Mouse (Mus musculus) lung, embryonic 14.5 days (tissue): ENCODE measurements around the gene Gng5. TPM values are rescaled to one million over a fixed set of nuclear protein-coding genes. Genes with fewer than 3 reads are reported as not detected.

Experiments used
- ATAC-seq: fragments of 200-750 bp; cut with Nextera tagmentation; 2 replicates; pipeline ENCODE4 v1.8.0; 2017; ENCODE audit warnings: mild to moderate bottlenecking, moderate TSS enrichment, moderate library complexity; ENCODE audit not compliant: insufficient read depth
- DNase-seq: peaks from one replicate; pipeline ENCODE4 v3.0.0-alpha.2; 2015
- H3K27ac ChIP-seq: fragments of 300-500 bp; sonication (generic); 2 replicates; pipeline ENCODE4 v1.5.1; 2014; ENCODE audit warnings: low read depth, mild to moderate bottlenecking, moderate library complexity
- H3K27me3 ChIP-seq: fragments of 300-500 bp; sonication (generic); 2 replicates; pipeline ENCODE4 v1.6.1; 2014; ENCODE audit warnings: low read length, control low read depth; ENCODE audit not compliant: insufficient read depth
- H3K36me3 ChIP-seq: fragments of 300-500 bp; sonication (generic); 2 replicates; pipeline ENCODE4 v1.6.1; 2014; ENCODE audit warnings: control low read depth; ENCODE audit not compliant: insufficient read depth
- H3K4me1 ChIP-seq: fragments of 300-500 bp; sonication (generic); 2 replicates; pipeline ENCODE4 v1.6.1; 2014; ENCODE audit warnings: antibody characterized with exemption, control low read depth; ENCODE audit not compliant: insufficient read depth
- H3K4me2 ChIP-seq: fragments of 300-500 bp; sonication (generic); 2 replicates; pipeline ENCODE4 v1.6.1; 2014; ENCODE audit warnings: mild to moderate bottlenecking
- H3K4me3 ChIP-seq: fragments of 300-500 bp; sonication (generic); 2 replicates; pipeline ENCODE4 v1.5.1; 2014; ENCODE audit warnings: low read depth, low read length
- H3K9ac ChIP-seq: fragments of 300-500 bp; sonication (generic); 2 replicates; pipeline ENCODE4 v1.6.1; 2014
- H3K9me3 ChIP-seq: fragments of 300-500 bp; sonication (generic); 2 replicates; pipeline ENCODE4 v1.6.1; 2016; ENCODE audit warnings: low read depth, low read length, control low read depth
- CTCF ChIP-seq: IDR thresholded peaks from 2 replicates; pipeline ENCODE4 v1.5.1; 2016; ENCODE audit warnings: antibody characterized with exemption, low read depth
- WGBS: fragments of 180-500 bp; shearing (Covaris S2); extraction: QIAGEN DNeasy Blood & Tissue Kit; methylation state at CpG from one replicate; pipeline ENCODE4 v1.1.7; 2014; 5-methylcytosine and 5-hydroxymethylcytosine counted together
- polyA plus RNA-seq: library from polyadenylated mRNA; unstranded; fragments of >200 nt; fragmentation: Nextera tagmentation; extraction: Ambion mirVana; gene quantifications from 2 replicates; pipeline ENCODE4 v1.2.1, GENCODE M21; 2014

Gene Gng5
- polyA plus RNA-seq, 1 experiment from 2014 or later: 887 TPM

- peak overlapping the region; percentile 96 for H3K9ac ChIP-seq
- H3K27me3 ChIP-seq: no peaks in the 10 kb centered on the region
- H3K27ac ChIP-seq: no peak overlapping the region
- no peaks in the 10 kb centered on the region for H3K9me3 ChIP-seq
- peak overlapping the region; percentile 84 for H3K4me3 ChIP-seq
- H3K4me2 ChIP-seq: peak overlapping the region; percentile 85
- WGBS: 41% methylated on average over 5 of the region's 5 CpGs
- ATAC-seq (no peak), DNase-seq (no peak)
- H3K36me3 ChIP-seq: peaks cover 35% of the 10 kb centered on the region
- no peak for TF ChIP-seq CTCF
- H3K4me1 ChIP-seq: peaks cover 8% of the 10 kb centered on the region; the same call in 1 of the 2 replicates
These were observed 2.1 kb downstream of the Gng5 start for GRCm38 (mm10) chr3:146501601-146502123.

GRCm38 (mm10) chr3:146506711-146507110, 7.1 kb downstream of the Gng5 start:
- Histone ChIP-seq H3K27ac (no peak overlapping the region), H3K36me3 (peaks cover 81% of the 10 kb centered on the region), H3K4me2 (no peak overlapping the region), H3K4me3 (no peak overlapping the region), H3K9ac (no peak overlapping the region), H3K27me3 (no peaks in the 10 kb centered on the region), H3K4me1 (peaks cover 3% of the 10 kb centered on the region; the same call in 1 of the 2 replicates), H3K9me3 (no peaks in the 10 kb centered on the region)
- WGBS: 96% methylated on average over 7 of the region's 7 CpGs
- no peak for DNase-seq
- ATAC-seq: no peak
- TF ChIP-seq CTCF: no peak

GRCm38 (mm10) chr3:146520226-146520797, 20.7 kb downstream of the Gng5 start:
- Histone ChIP-seq H3K9ac (peak overlapping the region; percentile 83), H3K9me3 (no peaks in the 10 kb centered on the region), H3K36me3 (peaks cover 30% of the 10 kb centered on the region), H3K4me3 (peak overlapping the region; percentile 74), H3K4me2 (peak overlapping the region; percentile 76), H3K4me1 (no peaks in the 10 kb centered on the region), H3K27me3 (no peaks in the 10 kb centered on the region), H3K27ac (peak overlapping the region; percentile 98)
- ATAC-seq (peak; percentile 9; the same call in 1 of the 2 replicates), DNase-seq (no peak)
- 28% methylated on average over 5 of the region's 5 CpGs for WGBS
- 0 out of 2 replicates have a peak, but pooled peaks have one; percentile 6 for TF ChIP-seq CTCF

- Histone ChIP-seq H3K4me2 (peak within 1 kb of the TSS; percentile 76), H3K4me1 (no peaks in the 10 kb centered on the region)
- under 1% methylated on average over 63 of the region's 82 CpGs for WGBS
These were observed 21.4 kb downstream of the Gng5 start, which contains the start of gene Rpf1 for GRCm38 (mm10) chr3:146520798-146521651. Rpf1 (minus strand) TSS chr3:146521429.

GRCm38 (mm10) chr3:146521652-146522020, 22.0 kb downstream of the Gng5 start:
- DNase-seq: no peak
- H3K27ac ChIP-seq: peak overlapping the region; percentile 98

More at GRCm38 (mm10) chr3:146520798-146521651, 21.4 kb downstream of the Gng5 start, which contains the start of gene Rpf1:
- peak; percentile 97 for DNase-seq
- H3K4me3 ChIP-seq: peak within 1 kb of the TSS; percentile 74
- H3K9me3 ChIP-seq: no peaks in the 10 kb centered on the region
- peak within 1 kb of the TSS; percentile 98 for H3K27ac ChIP-seq
- TF ChIP-seq CTCF: no peak
- no peaks in the 10 kb centered on the region for H3K27me3 ChIP-seq
- peaks cover 25% of the 10 kb centered on the region for H3K36me3 ChIP-seq
- H3K9ac ChIP-seq: peak within 1 kb of the TSS; percentile 83
- peak; percentile 96 for ATAC-seq

GRCm38 (mm10) chr3:146528335-146528734, 28.7 kb downstream of the Gng5 start:
- TF ChIP-seq CTCF: no peak
- H3K27me3 ChIP-seq: no peaks in the 10 kb centered on the region

More at GRCm38 (mm10) chr3:146521652-146522020, 22.0 kb downstream of the Gng5 start:
- no peak for TF ChIP-seq CTCF
- peak overlapping the region; percentile 83 for H3K9ac ChIP-seq
- H3K36me3 ChIP-seq: peaks cover 25% of the 10 kb centered on the region
- 8% methylated on average over 8 of the region's 8 CpGs for WGBS
- H3K27me3 ChIP-seq: no peaks in the 10 kb centered on the region
- peak overlapping the region; percentile 74 for H3K4me3 ChIP-seq
- no peaks in the 10 kb centered on the region for H3K9me3 ChIP-seq
- ATAC-seq: no peak
- H3K4me1 ChIP-seq: no peaks in the 10 kb centered on the region
- H3K4me2 ChIP-seq: peak overlapping the region; percentile 76

GRCm38 (mm10) chr3:146534986-146535385, 35.4 kb downstream of the Gng5 start:
- no peak for TF ChIP-seq CTCF
- ATAC-seq (no peak), DNase-seq (no peak)
- Histone ChIP-seq H3K4me2 (no peak overlapping the region), H3K36me3 (no peaks in the 10 kb centered on the region), H3K4me3 (no peak overlapping the region), H3K9ac (no peak overlapping the region), H3K27ac (no peak overlapping the region), H3K27me3 (no peaks in the 10 kb centered on the region), H3K4me1 (no peaks in the 10 kb centered on the region), H3K9me3 (no peaks in the 10 kb centered on the region)
- 63% methylated on average over 6 of the region's 6 CpGs for WGBS

More at GRCm38 (mm10) chr3:146528335-146528734, 28.7 kb downstream of the Gng5 start:
- WGBS: 45% methylated on average over 2 of the region's 2 CpGs
- H3K36me3 ChIP-seq: no peaks in the 10 kb centered on the region
- no peak for ATAC-seq
- H3K4me1 ChIP-seq: no peaks in the 10 kb centered on the region
- no peaks in the 10 kb centered on the region for H3K9me3 ChIP-seq
- H3K27ac ChIP-seq: no peak overlapping the region
- H3K4me2 ChIP-seq: no peak overlapping the region
- H3K4me3 ChIP-seq: no peak overlapping the region
- H3K9ac ChIP-seq: no peak overlapping the region
- DNase-seq: no peak
